26 mouse cellular contexts compared by ENCODE assay signal in the genomic region with DNA sequence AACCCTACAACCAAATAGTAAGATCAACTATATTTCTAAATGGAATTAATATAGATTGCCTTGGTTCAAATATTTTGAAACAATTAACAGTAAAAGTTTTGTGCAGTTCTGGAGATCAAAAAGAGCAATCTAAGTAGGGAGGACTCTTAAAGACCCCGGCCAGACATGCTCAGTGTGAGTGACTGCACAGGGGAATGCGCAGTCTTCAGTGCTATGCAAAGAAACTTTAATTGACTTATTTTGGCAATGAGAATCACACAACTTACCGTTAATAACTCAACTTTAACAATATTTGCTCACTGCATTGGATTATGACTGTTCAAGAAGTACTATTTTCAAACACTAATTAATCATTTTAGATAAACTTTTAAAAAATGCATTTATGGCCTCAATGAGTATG. TPM values are rescaled to one million over a fixed set of nuclear protein-coding genes. Genes with fewer than 3 reads are reported as not detected.
A peak's percentile ranks its signal among the peaks of the same experiment; 100 is the strongest.
DNase-seq lines count a peak whose midpoint lies in the region; ATAC-seq and TF ChIP-seq lines count a peak whose summit lies in the region.
"Had no signal": no experiment of that assay in that cellular context is flagged by ENCODE, and none has a peak within 500 bp of the region (broad histone marks: within the 10 kb centered on the region; RNA-seq: fewer than 3 reads in every experiment).

No protein-coding gene starts in this region.

- ATAC-seq in limb, embryonic 12.5 days (ENCODE audit: insufficient number of reproducible peaks, insufficient read depth, low FRiP score, low TSS enrichment, low read depth), result 0 out of 2 replicates have a peak, but pooled peaks have one; percentile 56
- ATAC-seq in limb, embryonic 14.5 days (ENCODE audit: low FRiP score, low read depth), result no peak
- ATAC-seq: activated CD4-positive, CD25-positive, alpha-beta regulatory T cell, adult 4 months; CD4-positive, CD25-positive, alpha-beta regulatory T cell, adult 4 months; forebrain, embryonic 13.5 days; forebrain, embryonic 15.5 days; forebrain, postnatal 0 days; Patski had no signal

- peaks cover 2% of the 10 kb centered on the region for H3K79me2 ChIP-seq in myocyte (ENCODE audit: control insufficient read depth, insufficient read depth)

- H3K4me2 ChIP-seq in limb, embryonic 12.5 days, result no peak overlapping the region
- H3K4me2 ChIP-seq in limb, embryonic 14.5 days (replicated peaks; ENCODE audit: low read depth, low read length, severe bottlenecking), result no peak overlapping the region
- peak overlapping the region; percentile 26 for H3K4me2 ChIP-seq in myocyte (ENCODE audit: low read depth)
- H3K4me2 ChIP-seq: embryonic facial prominence, embryonic 12.5 days; forebrain, embryonic 13.5 days; forebrain, embryonic 15.5 days had no signal

- H3K9me3 ChIP-seq in limb, embryonic 12.5 days, result no peaks in the 10 kb centered on the region
- H3K9me3 ChIP-seq in limb, embryonic 10.5 days (replicated peaks), result no peaks in the 10 kb centered on the region
- H3K9me3 ChIP-seq in limb, embryonic 14.5 days (ENCODE audit: control insufficient read depth, low read length), result no peaks in the 10 kb centered on the region
- H3K9me3 ChIP-seq: embryonic facial prominence, embryonic 10.5 days; embryonic facial prominence, embryonic 12.5 days; forebrain, embryonic 13.5 days; forebrain, embryonic 15.5 days; G1E had no signal

- no peak overlapping the region for H3K4me3 ChIP-seq in limb, embryonic 12.5 days (replicated peaks)
- no peak overlapping the region for H3K4me3 ChIP-seq in limb, embryonic 10.5 days
- H3K4me3 ChIP-seq in limb, embryonic 14.5 days (replicated peaks; ENCODE audit: low read length), result no peak overlapping the region
- H3K4me3 ChIP-seq in myocyte, result no peak overlapping the region
- H3K4me3 ChIP-seq: embryonic facial prominence, embryonic 10.5 days; embryonic facial prominence, embryonic 12.5 days; forebrain, embryonic 13.5 days; forebrain, embryonic 15.5 days had no signal

- no peaks in the 10 kb centered on the region for H3K27me3 ChIP-seq in limb, embryonic 12.5 days
- no peaks in the 10 kb centered on the region for H3K27me3 ChIP-seq in limb, embryonic 10.5 days (ENCODE audit: low read depth, poor library complexity, severe bottlenecking)
- H3K27me3 ChIP-seq in limb, embryonic 14.5 days (ENCODE audit: control insufficient read depth, insufficient read depth, low read length), result no peaks in the 10 kb centered on the region
- no peaks in the 10 kb centered on the region for H3K27me3 ChIP-seq in myocyte (ENCODE audit: control insufficient read depth, insufficient read depth, insufficient read length)
- H3K27me3 ChIP-seq: CH12.LX; embryonic facial prominence, embryonic 12.5 days; forebrain, embryonic 13.5 days; forebrain, embryonic 15.5 days; Patski had no signal

- H3K4me1 ChIP-seq in limb, embryonic 12.5 days (replicated peaks), result peaks cover 44% of the 10 kb centered on the region
- peaks cover 33% of the 10 kb centered on the region for H3K4me1 ChIP-seq in limb, embryonic 10.5 days
- H3K4me1 ChIP-seq in limb, embryonic 14.5 days (ENCODE audit: control insufficient read depth, insufficient read depth, low read length), result peaks cover 18% of the 10 kb centered on the region
- H3K4me1 ChIP-seq: forebrain, embryonic 13.5 days; forebrain, embryonic 15.5 days had no signal

- no peak for TF ChIP-seq POLR2A in limb, embryonic 14.5 days (IDR thresholded peaks at IDR 0.05; ENCODE audit: borderline replicate concordance, extremely low read depth, insufficient read depth, insufficient read length)
- no peak for TF ChIP-seq POLR2A in myocyte (IDR thresholded peaks at IDR 0.05; ENCODE audit: insufficient read length, low read depth)

- no peak for DNase-seq in limb, embryonic 10.5 days (ENCODE audit: low spot score)
- DNase-seq in limb, embryonic 14.5 days (ENCODE audit: low spot score), result no peak
- DNase-seq in frontal cortex, postnatal 25 days (ENCODE audit: low spot score in 2 of 2), result no peak
- DNase-seq in c-Kit-positive CD71-positive TER-119-positive erythroid progenitor cells, embryonic 14.5 days (ENCODE audit: low spot score), result no peak
- DNase-seq: adrenal gland, adult 8-10 months; adrenal gland, postnatal 14 days; adrenal gland, postnatal 36 days; B cell, adult 2 months; cerebellum, adult 11 months; cerebellum, adult 18-20 months; cerebellum, adult 8-10 months; cerebellum, adult 9-11 months; cerebellum, postnatal 14 days; cerebellum, postnatal 36 days; forebrain, postnatal 0 days had no signal

- H3K9ac ChIP-seq in limb, embryonic 12.5 days (replicated peaks), result no peak overlapping the region
- H3K9ac ChIP-seq in limb, embryonic 14.5 days (ENCODE audit: low read depth, low read length, severe bottlenecking), result no peak overlapping the region
- H3K9ac ChIP-seq: embryonic facial prominence, embryonic 12.5 days; forebrain, embryonic 13.5 days; forebrain, embryonic 15.5 days; forebrain, postnatal 0 days had no signal

- no peak overlapping the region for H3ac ChIP-seq in myocyte (ENCODE audit: control insufficient read depth, insufficient read length)

- WGBS in limb, embryonic 12.5 days, result 31% methylated on average over 3 of the region's 3 CpGs
- 81% methylated on average over 3 of the region's 3 CpGs for WGBS in limb, embryonic 10.5 days
- WGBS in limb, embryonic 14.5 days, result 32% methylated on average over 3 of the region's 3 CpGs

- peaks cover 8% of the 10 kb centered on the region; the same call in 1 of the 2 replicates for H3K36me3 ChIP-seq in limb, embryonic 12.5 days
- H3K36me3 ChIP-seq in limb, embryonic 10.5 days, result peaks cover 13% of the 10 kb centered on the region
- peaks cover 3% of the 10 kb centered on the region; the same call in 1 of the 2 replicates for H3K36me3 ChIP-seq in limb, embryonic 14.5 days (ENCODE audit: control insufficient read depth, insufficient read depth, low read length)
- H3K36me3 ChIP-seq in myocyte (ENCODE audit: control insufficient read depth, insufficient read depth), result peaks cover 11% of the 10 kb centered on the region

- no peak overlapping the region for H3K27ac ChIP-seq in limb, embryonic 12.5 days
- no peak overlapping the region for H3K27ac ChIP-seq in limb, embryonic 10.5 days
- H3K27ac ChIP-seq in limb, embryonic 14.5 days (replicated peaks; ENCODE audit: low read depth, low read length), result 0 out of 2 replicates have a peak overlapping the region, but pooled peaks have one; percentile 19
- H3K27ac ChIP-seq: embryonic facial prominence, embryonic 10.5 days; embryonic facial prominence, embryonic 12.5 days; forebrain, embryonic 13.5 days; forebrain, embryonic 15.5 days had no signal

TF ChIP-seq in myocyte, 11 proteins besides CTCF, POLR2A, EP300 and RAD21:
- no peak for TF ChIP-seq CEBPB (IDR thresholded peaks at IDR 0.05; ENCODE audit: insufficient read depth, poor library complexity, severe bottlenecking)
- TF ChIP-seq USF1 (IDR thresholded peaks at IDR 0.05; ENCODE audit: low read depth), result no peak
- no peak for TF ChIP-seq MAX (IDR thresholded peaks at IDR 0.05; ENCODE audit: low read depth)
- TF ChIP-seq REST (IDR thresholded peaks at IDR 0.05; ENCODE audit: insufficient read depth, insufficient read length), result no peak
- no peak for TF ChIP-seq POLR2AphosphoS2 (IDR thresholded peaks at IDR 0.05; ENCODE audit: insufficient read length, low read depth)
- TF ChIP-seq E2F4 (IDR thresholded peaks at IDR 0.05; ENCODE audit: insufficient read depth), result no peak
- TF ChIP-seq SRF (IDR thresholded peaks at IDR 0.05; ENCODE audit: control insufficient read depth, insufficient read length, low read depth), result no peak
- no peak for TF ChIP-seq TCF3 (IDR thresholded peaks at IDR 0.05; ENCODE audit: insufficient read length, low read depth)
- no peak for TF ChIP-seq MYOG (IDR thresholded peaks at IDR 0.05; ENCODE audit: control insufficient read depth in 1 of 3, insufficient read depth in 1 of 3, insufficient read length in 2 of 3, low read depth in 2 of 3)
- TF ChIP-seq MYOD1 (IDR thresholded peaks at IDR 0.05; ENCODE audit: control insufficient read depth in 1 of 3, insufficient read length in 2 of 3, low read depth in 2 of 3), result no peak
- TF ChIP-seq TCF12 (IDR thresholded peaks at IDR 0.05; ENCODE audit: insufficient read depth, poor library complexity, severe bottlenecking), result no peak

RNA-seq across cellular contexts. Expression of a gene that starts 17.0 kb away (rescaled TPM):
- polyA plus RNA-seq in limb, embryonic 12.5 days (2016; fragmentation: Nextera tagmentation; extraction: Ambion mirVana), result 21.7 and 23.7 TPM in 2 replicates
- 23.3 and 24.5 TPM in 2 replicates for polyA plus RNA-seq in limb, embryonic 10.5 days (2016; fragmentation: Nextera tagmentation; extraction: Ambion mirVana)
- polyA plus RNA-seq in limb, embryonic 14.5 days (2012; rRNA removed), result 14.1 and 15.3 TPM in 2 replicates
- 14.5 and 16.6 TPM in 2 replicates for polyA plus RNA-seq in limb, embryonic 14.5 days (2014; fragmentation: Nextera tagmentation; extraction: Ambion mirVana)
- polyA plus RNA-seq in myocyte (2012; fragmentation: generic; extraction: Trizol), result 8.0 TPM

RNA-seq across cellular contexts. Expression of a gene that starts 17.0 kb away (rescaled TPM):
- polyA plus RNA-seq in limb, embryonic 12.5 days (2016; fragmentation: Nextera tagmentation; extraction: Ambion mirVana), result 10.1 and 15.3 TPM in 2 replicates
- 8.6 and 10.8 TPM in 2 replicates for polyA plus RNA-seq in limb, embryonic 10.5 days (2016; fragmentation: Nextera tagmentation; extraction: Ambion mirVana)
- 37.6 and 47.3 TPM in 2 replicates for polyA plus RNA-seq in limb, embryonic 14.5 days (2012; rRNA removed)
- polyA plus RNA-seq in limb, embryonic 14.5 days (2014; fragmentation: Nextera tagmentation; extraction: Ambion mirVana), result 13.1 and 17.2 TPM in 2 replicates
- polyA plus RNA-seq in myocyte (2012; fragmentation: generic; extraction: Trizol), result 7.8 TPM
